Mouse (Mus musculus) thymus, adult 2 months (tissue): ENCODE data around the gene Epas1.

Experiments
- CTCF ChIP-seq: fragments of 200-500 bp; IDR thresholded peaks from 2 replicates; pipeline ENCODE4 v1.5.1; 2012; ENCODE audit warnings: mild to moderate bottlenecking, control low read depth, low read length, moderate library complexity, borderline replicate concordance; ENCODE audit not compliant: control insufficient read depth, poor library complexity, insufficient read depth; ENCODE audit errors: extremely low read depth
- POLR2A ChIP-seq: fragments of 200-500 bp; IDR thresholded peaks from 2 replicates; pipeline ENCODE4 v1.6.1; 2012; ENCODE audit warnings: mild to moderate bottlenecking, low read length, control low read depth, moderate library complexity; ENCODE audit not compliant: control insufficient read depth, poor library complexity, insufficient read depth; ENCODE audit errors: extremely low read depth

- no peak for TF ChIP-seq CTCF
- no peak for TF ChIP-seq POLR2A
These were observed 119.1 kb downstream of the Epas1 start for GRCm38 (mm10) chr17:86872643-86873042.
